Mouse (Mus musculus) c-Kit-positive CD71-negative TER-119-negative erythroid progenitor cells, embryonic 14.5 days (primary cell): ENCODE results near the gene Slc22a7.

ENCODE experiments used
- DNase-seq: peaks from one replicate; pipeline ENCODE4 v3.0.0-alpha.2; 2013; ENCODE audit warnings: low read depth

The Slc22a7 gene

DNA sequence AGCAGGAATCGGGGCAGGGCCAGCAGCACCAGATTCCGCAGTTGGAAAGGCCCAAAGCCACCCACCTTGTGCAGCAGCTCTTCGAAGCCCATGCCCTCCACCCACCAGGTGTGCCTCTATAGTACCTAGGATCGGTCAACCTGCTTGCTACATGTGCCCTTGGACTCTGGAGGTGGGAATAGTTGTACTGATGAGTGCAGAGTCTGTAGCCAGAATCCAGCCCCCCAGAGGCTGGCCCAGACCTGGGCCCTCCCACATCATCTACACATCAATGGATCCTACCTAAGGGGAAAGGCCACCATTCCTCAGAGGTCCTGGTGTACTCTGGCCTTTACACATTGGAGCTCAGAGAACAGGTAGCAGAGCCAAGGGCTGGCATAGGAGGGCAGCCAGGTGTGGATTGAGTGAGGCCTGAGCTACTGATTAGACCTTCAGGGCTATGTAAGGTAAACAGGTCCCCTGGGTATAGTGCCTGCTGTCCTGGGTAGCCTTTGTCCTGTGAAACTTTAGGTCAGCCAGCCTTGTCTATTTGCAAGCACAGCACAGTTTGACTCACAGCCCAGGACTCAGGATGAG lies at the start of gene Slc22a7:
Slc22a7 (minus strand) TSS at position 160 of the 576 bp plus-strand sequence.
- no peak for DNase-seq

DNA sequence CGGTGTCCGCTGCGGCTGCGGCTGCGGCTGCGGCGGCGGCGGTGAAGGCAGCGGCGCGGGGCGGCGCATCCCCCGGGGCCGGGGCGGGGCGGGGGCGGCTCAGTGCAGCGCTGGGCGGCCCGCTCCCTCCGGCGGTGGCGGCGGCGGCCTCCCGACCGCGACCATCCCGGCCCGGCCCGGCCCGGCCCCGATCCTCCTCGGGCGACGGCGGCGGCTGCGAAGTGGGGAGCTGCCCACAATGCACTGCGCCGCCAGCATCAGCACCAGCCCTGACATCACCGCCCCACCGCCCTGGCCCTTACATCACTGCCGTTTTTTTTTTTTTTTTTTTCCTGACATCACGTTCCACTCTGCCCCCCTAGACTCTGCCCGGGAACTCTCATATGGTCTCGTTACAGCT lies 49.2 kb upstream of the Slc22a7 start, which contains the start of gene Ttbk1:
Ttbk1 (minus strand) TSS at position 245 of the 400 bp plus-strand sequence.
- no peak for DNase-seq

DNA sequence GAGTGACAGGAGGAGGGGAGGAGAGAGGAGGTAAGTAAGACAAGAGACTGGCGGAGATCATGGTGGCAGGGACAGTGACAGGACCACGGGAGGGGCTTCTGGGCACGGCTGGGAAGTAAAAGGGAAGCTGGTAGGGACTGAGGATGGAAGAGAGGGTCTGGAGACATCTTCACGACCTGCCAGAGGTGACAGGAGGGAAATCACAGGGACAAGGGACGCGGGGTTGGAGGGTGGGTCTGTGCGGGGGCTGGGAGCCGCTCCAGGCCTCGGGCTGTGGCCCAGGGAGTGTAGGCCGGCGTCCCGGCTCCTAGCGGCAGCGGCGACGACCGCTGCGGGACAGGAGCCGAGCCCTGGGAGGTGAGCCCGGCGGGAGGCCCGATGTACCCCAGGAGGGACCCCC lies 48.7 kb upstream of the Slc22a7 start:
- no peak for DNase-seq

DNA sequence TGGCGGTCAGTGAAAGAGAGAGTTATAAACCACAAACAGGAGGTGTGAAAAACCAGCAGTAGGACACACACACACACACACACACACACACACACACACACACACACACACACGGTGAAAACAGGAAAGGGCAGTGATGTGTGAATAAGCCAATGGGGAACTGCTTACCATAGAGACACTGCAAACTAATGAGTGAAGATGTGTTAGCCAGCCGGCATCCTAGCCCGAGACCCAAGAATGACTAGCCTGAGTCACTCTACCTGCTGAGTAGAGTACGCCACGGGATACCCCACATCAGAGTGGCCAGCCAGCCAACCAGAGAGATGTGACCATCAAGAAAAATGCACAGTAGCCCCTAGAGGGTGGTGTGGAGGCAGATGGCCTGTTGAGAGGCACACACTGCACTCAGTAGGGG lies 46.2 kb upstream of the Slc22a7 start:
- DNase-seq: no peak

DNA sequence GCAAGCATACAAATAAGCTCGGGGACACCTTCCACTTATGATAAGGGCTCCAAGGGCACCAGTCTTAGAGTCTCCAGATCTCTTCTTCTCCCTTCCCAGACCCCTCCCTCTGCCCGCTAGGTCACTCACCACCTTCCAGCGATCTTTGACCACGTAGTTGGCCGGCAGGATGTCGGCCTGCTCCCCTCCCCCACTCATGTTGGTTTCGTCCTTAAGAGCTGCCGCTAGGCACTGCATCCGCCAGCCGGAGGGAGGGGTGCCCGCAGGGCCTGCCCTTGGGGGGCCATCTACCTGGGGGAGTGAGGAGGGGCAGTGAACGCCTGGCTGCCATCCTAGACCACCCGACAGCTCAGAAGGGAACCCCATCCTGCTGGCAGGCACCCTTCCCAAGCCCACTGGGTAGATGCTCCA lies 45.8 kb upstream of the Slc22a7 start:
- DNase-seq: no peak

DNA sequence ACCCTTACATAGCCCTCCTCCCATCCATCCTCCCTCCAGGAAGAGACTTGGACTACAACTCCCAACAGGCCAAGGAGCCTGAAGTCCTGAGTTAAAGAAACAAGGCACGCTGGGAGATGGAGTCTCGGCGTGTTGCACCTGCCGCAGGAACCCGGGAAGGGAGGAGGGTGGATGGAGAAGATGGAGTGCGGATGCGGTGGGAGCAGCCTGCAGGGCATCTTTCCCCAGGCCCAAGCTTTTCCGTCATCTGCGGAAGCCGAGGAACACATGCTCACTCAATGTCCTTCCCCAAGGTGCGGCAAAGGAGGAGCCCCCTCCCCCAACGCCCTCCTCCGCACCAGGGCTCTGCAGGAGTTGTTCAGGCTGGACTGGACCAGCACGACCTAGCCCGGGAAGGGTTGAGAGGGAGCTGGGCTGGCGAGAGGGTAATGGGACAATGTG lies 45.3 kb upstream of the Slc22a7 start:
- no peak for DNase-seq

DNA sequence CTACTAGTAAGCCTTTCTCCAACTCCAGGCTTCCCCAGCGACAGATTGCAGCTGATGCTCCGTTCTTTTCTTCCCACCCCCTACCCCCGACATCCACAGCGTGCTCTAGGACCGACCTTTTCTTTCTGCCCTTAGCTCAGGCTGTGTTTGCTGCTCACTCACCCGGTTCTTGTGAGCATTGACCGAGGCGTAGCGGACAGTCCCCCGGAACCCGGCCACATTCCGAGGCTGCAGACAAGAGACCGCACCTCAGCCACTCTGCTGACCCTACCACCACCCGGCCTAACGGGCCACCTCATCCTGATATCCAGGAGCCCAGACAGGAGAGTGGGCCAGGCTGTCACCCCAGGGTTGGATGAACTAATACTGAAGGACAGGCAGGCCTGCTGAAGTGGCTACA lies 39.0 kb upstream of the Slc22a7 start:
- no peak for DNase-seq

DNA sequence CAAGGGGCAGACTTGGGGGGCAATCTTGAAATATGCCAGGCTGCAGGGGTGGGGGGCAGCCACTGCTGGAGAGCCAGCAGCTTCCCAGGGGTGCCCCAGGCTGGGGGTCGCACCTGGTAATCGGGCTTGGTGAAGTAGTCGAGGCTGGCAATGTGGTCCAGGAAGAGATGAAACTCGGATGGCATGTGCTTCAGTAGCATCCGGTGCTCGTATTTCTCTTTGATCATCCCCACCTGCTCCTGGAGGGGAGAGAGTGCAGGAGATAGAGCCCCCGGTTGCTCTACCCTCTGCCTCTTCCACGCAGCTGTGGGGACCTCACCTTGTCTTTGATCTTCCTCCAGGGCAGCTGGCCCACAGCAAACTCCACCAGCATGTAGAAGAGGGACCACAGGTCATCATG lies 38.3 kb upstream of the Slc22a7 start:
- no peak for DNase-seq

DNA sequence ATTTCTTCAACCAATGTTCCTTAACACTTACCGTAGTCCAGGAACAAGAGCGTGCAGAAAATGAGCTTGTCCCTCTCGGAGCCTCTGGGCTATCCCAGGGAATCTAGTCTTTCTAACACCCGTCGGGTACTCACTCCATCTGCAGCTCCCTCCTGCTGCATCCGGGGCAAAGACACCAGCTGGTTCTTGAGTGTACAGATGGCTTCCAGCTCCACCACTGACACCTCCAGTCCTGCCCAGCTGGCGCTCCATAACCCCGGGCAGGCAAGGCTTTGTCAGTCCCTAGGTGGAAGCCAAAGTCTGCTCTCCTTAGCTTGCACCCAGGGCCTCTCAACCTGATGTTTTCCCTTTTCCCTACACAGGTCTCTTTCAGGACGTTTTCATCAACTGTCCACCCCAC lies 29.6 kb upstream of the Slc22a7 start:
- no peak for DNase-seq

DNA sequence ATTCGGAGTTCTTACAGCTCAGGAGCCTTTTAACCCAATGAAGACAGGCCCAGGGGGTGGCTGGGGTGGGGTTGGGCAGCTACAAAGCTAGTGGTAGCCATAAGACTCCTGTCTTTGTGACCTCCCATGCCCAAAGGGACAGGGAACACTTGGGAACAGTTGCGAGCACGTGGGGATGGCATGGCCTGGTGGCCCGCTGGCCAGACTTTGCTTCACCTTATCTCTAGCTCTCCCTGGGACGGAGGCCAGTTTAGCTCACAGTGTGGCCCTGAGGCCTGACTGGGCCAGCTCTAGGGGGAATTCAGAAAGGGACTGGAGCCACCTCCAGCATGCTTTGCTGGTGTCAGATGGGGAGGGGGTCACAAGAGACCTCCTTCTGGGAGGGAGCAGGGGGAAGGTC lies 24.0 kb upstream of the Slc22a7 start:
- no peak for DNase-seq

DNA sequence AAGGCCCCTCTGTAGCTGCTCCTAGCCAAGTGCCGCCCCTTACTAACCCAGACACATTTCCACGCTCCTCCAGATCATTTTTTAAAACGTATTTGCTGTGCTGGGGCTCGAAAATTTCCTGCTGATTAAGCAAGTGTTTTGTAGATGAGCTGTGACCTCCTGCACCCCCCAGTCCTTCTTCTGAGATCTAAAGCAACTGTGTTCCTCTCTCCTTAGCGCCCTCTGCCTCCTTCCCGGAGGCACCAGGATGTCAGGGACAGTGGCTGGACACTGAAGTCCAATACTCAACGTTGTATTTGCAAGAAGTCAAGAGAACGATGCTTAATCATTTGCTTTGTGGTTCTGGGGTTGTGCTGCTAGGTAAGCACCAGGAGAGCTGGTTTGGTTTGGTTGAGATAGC lies 23.1 kb upstream of the Slc22a7 start:
- no peak for DNase-seq

DNA sequence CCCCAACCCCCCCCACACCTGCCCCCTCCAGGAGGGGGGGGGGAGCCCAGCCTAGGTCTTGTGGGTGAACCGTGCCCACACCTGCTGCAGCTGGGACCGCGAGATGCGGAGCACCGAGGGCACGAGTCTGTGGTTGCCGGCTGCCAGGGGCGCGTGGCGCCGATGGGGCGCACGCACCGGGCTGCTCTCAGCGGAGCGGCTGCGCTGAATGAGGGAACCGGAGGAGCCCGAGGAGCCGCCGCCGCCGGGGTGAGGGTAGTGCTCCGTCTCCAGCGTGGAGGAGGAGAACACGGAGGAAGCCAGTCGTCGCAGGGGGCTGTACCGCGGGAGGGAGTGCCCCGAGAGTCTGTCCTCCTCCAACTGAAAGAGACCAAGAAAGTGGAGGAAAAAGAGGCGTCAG lies 22.4 kb upstream of the Slc22a7 start:
- DNase-seq: no peak

DNA sequence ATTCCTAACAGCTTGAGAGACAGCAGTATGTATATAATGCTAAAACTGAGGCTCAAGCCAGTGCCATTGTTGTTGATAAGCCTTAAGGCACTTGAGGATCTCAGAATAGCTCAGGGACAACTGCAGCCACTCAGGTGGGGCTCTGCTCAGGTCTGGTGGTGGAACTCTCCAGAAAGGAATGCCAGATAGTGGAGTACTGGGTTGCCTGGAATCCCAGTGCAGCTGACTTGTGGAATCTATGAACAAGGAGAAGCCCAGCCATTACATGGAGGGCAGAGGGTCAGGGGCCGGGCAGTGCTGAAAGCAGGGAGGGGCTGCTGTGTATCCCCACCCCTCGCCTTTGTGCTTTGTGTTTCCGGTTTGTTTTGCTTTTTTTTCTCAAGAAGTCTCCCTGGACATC lies 20.2 kb upstream of the Slc22a7 start:
- no peak for DNase-seq

DNA sequence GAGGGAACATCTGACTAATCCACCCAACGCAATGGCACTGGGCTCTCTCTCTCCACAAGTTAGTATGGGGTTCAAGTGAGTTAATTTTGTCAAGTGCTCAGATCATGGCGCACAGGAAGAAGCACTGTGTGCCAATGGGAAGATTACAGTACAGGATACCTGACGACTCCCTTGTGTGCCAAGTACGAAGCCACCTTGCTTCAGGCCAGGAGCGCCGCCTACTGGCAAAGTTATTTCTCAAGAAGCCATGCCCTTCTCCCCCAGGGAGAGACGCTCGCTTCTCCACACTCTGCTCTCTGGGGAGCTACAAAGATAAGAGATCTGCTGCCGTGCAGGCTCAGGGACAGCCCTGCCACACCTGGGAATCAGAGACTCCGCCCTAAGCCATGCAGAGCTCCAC lies 19.5 kb upstream of the Slc22a7 start:
- peak; percentile 56 for DNase-seq

DNA sequence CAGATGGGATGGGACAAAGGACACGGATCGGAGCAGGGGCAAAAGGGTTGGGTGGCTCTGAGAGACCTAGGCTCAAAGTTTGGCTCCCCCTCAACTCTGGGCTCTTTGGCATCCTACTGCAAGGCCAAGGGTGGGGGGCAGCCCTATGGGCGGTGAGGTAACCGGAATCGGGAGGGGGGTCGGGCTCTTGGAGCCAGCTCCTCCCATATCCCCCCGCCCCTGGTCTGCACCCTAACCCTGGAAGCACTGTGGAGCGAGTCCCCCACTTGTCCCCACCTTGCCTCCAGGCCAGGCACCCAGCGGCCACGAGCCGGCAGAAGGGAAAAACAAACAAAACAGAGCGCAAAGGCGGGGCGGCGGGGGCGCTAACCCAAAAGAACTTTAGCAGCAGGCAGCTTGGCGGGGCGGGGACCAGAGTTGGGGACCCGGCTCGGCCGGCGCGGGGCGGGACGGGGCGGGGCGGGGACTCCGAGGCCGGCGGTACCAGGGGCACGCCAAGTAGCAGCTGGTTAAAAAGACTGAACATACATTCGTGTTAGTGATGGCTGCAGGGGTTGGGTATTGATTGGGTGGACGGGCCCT lies 16.9 kb upstream of the Slc22a7 start:
- DNase-seq: no peak

DNA sequence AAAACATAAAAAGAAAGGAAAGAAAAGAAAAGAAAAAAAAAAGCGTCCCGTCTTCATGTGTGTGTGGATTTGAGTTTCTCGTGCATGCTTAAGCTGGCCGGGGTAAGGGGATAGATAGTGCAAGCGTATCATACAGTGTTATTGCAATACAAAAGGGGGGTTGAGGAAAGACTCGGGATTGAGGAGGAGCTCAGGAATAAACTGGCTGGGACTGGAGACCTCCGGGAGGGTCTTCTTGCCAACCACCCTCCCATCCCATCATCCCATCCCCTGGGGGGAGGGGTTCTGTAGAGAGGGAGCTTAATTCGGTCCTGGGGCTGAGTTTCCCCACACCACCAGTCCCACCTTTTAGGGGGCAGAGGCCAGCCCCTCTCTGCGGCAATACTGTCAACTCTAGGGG lies 16.3 kb upstream of the Slc22a7 start:
- DNase-seq: no peak

DNA sequence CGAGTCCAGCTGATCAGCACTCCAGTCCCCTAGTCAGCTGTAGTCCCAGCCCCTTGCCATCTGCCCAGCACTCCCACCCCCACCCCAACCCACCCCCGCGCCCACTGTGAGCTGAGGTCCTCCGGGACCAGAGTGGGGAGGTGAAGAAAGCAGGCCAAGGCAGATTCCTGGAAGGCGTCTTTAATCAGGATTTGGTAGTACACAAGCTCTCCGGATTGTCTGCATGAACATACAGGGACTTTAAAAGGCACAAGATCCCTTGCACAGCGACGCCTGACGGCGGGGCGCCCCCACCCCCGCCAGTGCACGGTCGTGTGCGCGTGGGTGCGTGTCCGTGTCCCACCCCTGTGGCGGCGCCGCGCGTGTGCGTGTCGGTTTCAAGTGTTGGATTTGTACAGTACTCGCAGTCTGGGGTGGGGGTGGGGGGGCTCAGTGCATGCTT lies 15.7 kb upstream of the Slc22a7 start:
- DNase-seq: no peak

DNA sequence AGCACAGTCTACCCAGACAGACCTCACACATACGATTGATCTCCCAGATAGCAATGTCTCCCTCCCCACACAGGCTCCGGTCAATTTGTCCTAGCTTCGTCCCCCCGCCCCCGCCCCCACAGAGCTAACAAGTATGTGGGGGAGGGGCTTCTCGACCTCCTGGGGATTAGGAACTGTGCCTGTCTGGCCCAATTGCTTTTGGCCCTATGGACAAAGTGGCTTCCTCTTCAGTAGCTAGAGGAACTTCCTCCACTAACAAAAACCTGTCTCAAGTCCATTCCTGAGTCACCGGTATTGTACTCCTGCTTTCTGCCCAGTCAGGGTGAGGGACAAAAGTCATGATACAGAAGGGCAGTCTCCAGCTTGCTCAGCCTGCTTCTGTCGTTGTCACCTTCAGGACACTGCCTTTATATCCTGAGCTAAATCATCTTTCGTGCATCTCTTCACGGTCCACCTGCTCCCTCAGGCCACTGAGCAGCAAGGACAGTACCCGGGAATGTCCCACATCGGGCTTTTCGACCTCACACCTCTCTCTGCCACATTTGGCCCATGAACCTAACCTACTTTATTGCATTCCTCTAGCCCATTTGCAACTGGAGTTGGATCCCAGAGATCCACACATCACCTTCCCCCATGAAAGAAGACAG lies 15.2 kb upstream of the Slc22a7 start:
- DNase-seq: no peak

DNA sequence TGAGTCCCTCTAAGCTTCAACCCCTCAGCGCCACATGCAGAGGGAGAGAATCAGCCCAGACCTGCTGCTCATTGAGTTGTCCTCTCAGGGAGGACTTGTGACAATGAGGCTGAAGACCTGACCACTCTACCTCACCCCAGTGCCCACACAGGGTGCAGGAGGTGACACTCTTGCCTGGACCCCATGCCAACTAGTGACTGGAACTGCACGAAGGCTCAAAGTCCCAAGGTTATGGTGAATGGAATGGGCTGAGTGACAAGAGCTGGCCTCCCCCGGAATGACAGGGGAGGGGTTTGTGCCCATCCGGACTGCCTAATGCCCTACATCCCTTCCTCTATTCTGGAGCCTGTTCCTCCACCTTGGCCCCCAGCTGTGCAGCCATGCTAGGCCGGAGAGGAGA lies 14.4 kb upstream of the Slc22a7 start:
- DNase-seq: no peak

DNA sequence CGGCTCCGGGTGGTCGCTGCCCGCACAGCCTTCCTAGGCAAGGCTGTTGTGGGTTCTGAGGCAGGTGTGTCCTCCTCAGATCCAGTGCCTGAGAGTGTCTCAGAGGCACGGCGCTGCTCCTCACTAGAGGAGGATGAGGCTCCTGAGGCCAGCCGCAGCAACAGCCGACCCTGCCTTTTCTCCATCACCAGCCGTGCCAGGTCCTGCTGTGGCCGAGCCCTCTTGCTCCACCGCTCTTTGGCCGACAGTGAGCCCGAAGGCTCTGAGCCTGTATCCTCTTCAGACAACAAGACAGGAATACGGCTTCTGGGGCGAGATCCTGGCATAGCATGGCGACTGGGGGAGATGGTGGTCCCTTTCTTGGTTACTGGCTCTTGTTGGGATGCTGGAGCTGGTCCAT lies 8.0 kb upstream of the Slc22a7 start:
- no peak for DNase-seq

DNA sequence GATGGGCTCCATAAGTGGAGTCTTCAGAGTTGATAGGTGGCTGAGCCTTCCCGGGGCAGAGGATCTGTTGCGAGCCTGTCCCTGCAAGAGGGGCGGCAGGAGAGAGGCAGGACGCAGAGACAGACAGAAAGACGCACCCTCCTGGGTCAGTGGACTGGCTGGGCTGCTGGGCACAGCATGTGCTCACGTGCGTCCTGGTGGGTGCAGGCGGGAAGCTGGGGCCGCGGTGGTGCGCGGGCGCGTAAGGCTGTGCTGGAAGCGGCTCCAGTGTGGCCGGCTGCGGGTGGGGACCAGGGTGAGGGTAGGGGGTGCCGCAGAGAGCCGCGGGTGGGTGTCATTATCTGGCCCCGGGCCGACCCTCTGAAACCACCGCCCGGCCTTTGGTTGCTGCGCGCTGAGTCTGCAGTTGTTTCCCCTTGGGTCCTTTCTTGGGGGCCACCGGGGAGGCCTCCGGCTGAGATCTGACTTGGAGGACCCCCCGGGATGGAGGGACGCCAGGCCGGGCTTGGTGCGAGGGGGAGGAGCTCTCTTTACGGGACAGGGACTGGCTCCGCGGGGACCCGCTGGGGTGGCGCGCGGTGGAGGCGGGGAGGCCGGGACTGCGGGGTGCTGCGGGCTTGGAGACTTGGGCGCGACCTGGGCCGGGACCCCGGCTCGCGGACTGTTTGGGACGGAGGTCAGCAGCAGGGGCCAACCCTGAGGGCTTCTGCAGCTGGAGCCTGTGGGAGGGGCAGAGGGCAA lies 6.8 kb upstream of the Slc22a7 start:
- DNase-seq: no peak

DNA sequence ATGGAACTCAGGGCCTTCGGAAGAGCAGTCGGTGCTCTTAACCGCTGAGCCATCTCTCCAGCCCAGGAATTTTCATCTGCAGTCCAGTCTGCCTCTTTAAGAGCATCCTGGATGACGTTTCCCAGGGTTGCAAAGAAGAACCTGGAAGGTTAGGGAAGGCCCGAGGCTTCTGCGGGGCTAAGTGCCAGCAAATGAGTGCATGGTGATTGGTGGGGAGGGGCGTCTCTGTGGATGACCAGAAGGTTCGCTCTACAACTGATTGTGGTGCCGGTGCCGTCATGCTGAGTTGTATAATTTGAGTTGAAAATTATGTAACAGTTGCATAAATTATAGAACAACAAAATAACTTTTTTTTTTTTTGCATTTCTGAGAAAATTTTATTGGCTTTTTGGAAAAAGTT lies 919 bp upstream of the Slc22a7 start:
- DNase-seq: no peak
